In the genomic region with DNA sequence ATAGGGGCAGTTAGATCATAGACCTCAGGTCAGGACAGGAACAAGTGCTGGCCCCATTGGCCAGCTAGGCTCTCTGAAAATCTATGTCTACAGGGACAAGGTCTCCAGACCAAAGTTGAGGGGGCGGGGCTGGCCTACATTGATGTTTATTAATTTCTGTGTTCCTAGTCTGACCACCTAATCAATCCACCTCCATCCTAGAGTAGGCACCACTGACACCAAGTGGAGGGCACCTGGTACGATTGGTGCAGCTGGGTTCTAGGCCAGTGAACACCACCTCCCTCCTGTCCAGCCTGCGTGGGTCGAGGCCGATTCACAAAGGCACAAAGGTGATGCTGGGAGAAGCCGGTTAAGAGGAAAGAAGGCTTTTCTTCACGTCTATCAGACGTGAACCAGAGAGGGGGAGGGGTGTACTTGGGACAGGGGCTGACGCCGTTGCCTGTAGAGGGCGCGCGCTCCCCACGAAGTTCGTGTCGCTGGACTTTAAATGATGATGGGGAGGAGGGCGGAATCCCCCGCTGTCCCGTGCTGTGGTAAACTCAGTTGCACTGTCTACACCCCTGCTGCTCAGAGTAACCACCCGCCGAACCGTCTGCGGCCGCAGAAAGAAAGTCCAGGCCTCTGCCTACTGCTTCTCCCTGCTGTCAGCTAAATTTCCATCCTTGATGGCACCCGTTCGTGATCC, we compare ENCODE assay signal across 9 mouse cellular contexts. TPM values are rescaled to one million over a fixed set of nuclear protein-coding genes. Genes with fewer than 3 reads are reported as not detected.
DNase-seq lines count a peak whose midpoint lies in the region; ATAC-seq and TF ChIP-seq lines count a peak whose summit lies in the region.
"Had no signal": no experiment of that assay in that cellular context is flagged by ENCODE, and none has a peak within 500 bp of the region (broad histone marks: within the 10 kb centered on the region; RNA-seq: fewer than 3 reads in every experiment).

No protein-coding gene starts in this region.

- no peak overlapping the region for H3K9ac ChIP-seq in heart, embryonic 11.5 days (ENCODE audit: low read depth, low read length)
- no peak overlapping the region for H3K9ac ChIP-seq in kidney, embryonic 14.5 days (ENCODE audit: low read depth, low read length)
- H3K9ac ChIP-seq in neural tube, embryonic 14.5 days (replicated peaks; ENCODE audit: low read depth, low read length), result no peak overlapping the region

- TF ChIP-seq CTCF in lung, adult 2 months (IDR thresholded peaks at IDR 0.05; ENCODE audit: insufficient read depth, low read length), result peak; percentile 74

- H3K4me1 ChIP-seq in embryonic facial prominence, embryonic 10.5 days, result peaks cover 63% of the 10 kb centered on the region
- peaks cover 18% of the 10 kb centered on the region for H3K4me1 ChIP-seq in heart, embryonic 11.5 days (ENCODE audit: control insufficient read depth, insufficient read depth, low read length)
- peaks cover 16% of the 10 kb centered on the region; the same call in 1 of the 2 replicates for H3K4me1 ChIP-seq in kidney, embryonic 14.5 days (ENCODE audit: control insufficient read depth, insufficient read depth, low read length)
- peaks cover 2% of the 10 kb centered on the region; the same call in 1 of the 2 replicates for H3K4me1 ChIP-seq in lung, adult 2 months (ENCODE audit: control insufficient read depth, insufficient read depth, low read length)
- peaks cover 18% of the 10 kb centered on the region for H3K4me1 ChIP-seq in neural tube, embryonic 14.5 days (ENCODE audit: control insufficient read depth, insufficient read depth, low read length)

- no peak overlapping the region; the same call in 1 of the 2 replicates for H3K27ac ChIP-seq in embryonic facial prominence, embryonic 10.5 days (replicated peaks)
- no peak overlapping the region for H3K27ac ChIP-seq in heart, embryonic 11.5 days (ENCODE audit: low read depth, low read length)
- no peak overlapping the region for H3K27ac ChIP-seq in kidney, embryonic 14.5 days (ENCODE audit: low read depth, low read length)
- no peak overlapping the region for H3K27ac ChIP-seq in neural tube, embryonic 14.5 days (ENCODE audit: low read depth, low read length)

- WGBS in embryonic facial prominence, embryonic 10.5 days, result under 1% methylated on average over 26 of the region's 26 CpGs
- 1% methylated on average over 26 of the region's 26 CpGs for WGBS in heart, embryonic 11.5 days (ENCODE audit: insufficient replicate concordance)
- WGBS in kidney, embryonic 14.5 days, result 2% methylated on average over 26 of the region's 26 CpGs
- 3% methylated on average over 26 of the region's 26 CpGs for WGBS in lung, adult 2 months
- 1% methylated on average over 26 of the region's 26 CpGs for WGBS in neural tube, embryonic 14.5 days

- no peaks in the 10 kb centered on the region for H3K9me3 ChIP-seq in embryonic facial prominence, embryonic 10.5 days
- no peaks in the 10 kb centered on the region for H3K9me3 ChIP-seq in heart, embryonic 11.5 days (replicated peaks; ENCODE audit: control insufficient read depth, low read length)
- no peaks in the 10 kb centered on the region for H3K9me3 ChIP-seq in kidney, embryonic 14.5 days (ENCODE audit: control insufficient read depth, low read length)
- no peaks in the 10 kb centered on the region for H3K9me3 ChIP-seq in neural tube, embryonic 14.5 days (ENCODE audit: control insufficient read depth, low read length)

- no peak for ATAC-seq in heart, embryonic 11.5 days (replicated peaks; ENCODE audit: insufficient number of reproducible peaks, low FRiP score, low TSS enrichment)
- ATAC-seq in kidney, embryonic 14.5 days (ENCODE audit: low FRiP score, low TSS enrichment), result peak; percentile 17; the same call in 1 of the 2 replicates
- ATAC-seq in neural tube, embryonic 14.5 days (ENCODE audit: low read depth), result peak; percentile 26; the same call in 1 of the 2 replicates

- peaks cover 32% of the 10 kb centered on the region for H3K36me3 ChIP-seq in embryonic facial prominence, embryonic 10.5 days (replicated peaks)
- peaks cover 10% of the 10 kb centered on the region for H3K36me3 ChIP-seq in heart, embryonic 11.5 days (ENCODE audit: control insufficient read depth, insufficient read depth, low read length)
- H3K36me3 ChIP-seq in kidney, embryonic 14.5 days (ENCODE audit: control insufficient read depth, insufficient read depth, low read length), result peaks cover 19% of the 10 kb centered on the region
- H3K36me3 ChIP-seq in neural tube, embryonic 14.5 days (ENCODE audit: control insufficient read depth, insufficient read depth, low read length), result peaks cover 23% of the 10 kb centered on the region

- H3K27me3 ChIP-seq in embryonic facial prominence, embryonic 10.5 days (replicated peaks; ENCODE audit: low read depth, poor library complexity, severe bottlenecking), result peaks cover 62% of the 10 kb centered on the region
- peaks cover 57% of the 10 kb centered on the region for H3K27me3 ChIP-seq in heart, embryonic 11.5 days (ENCODE audit: control insufficient read depth, insufficient read depth, low read length)
- peaks cover 45% of the 10 kb centered on the region for H3K27me3 ChIP-seq in kidney, embryonic 14.5 days (ENCODE audit: control insufficient read depth, insufficient read depth, low read length)
- H3K27me3 ChIP-seq in neural tube, embryonic 14.5 days (ENCODE audit: control insufficient read depth, insufficient read depth, low read length), result peaks cover 25% of the 10 kb centered on the region

- peak overlapping the region; percentile 47 for H3K4me3 ChIP-seq in embryonic facial prominence, embryonic 10.5 days
- H3K4me3 ChIP-seq in heart, embryonic 11.5 days (ENCODE audit: low read depth, low read length), result peak overlapping the region; percentile 34
- H3K4me3 ChIP-seq in kidney, embryonic 14.5 days (ENCODE audit: low read length), result peak overlapping the region; percentile 22
- no peak overlapping the region for H3K4me3 ChIP-seq in lung, adult 2 months (replicated peaks; ENCODE audit: extremely low read depth, low read depth, low read length)
- H3K4me3 ChIP-seq in neural tube, embryonic 14.5 days (ENCODE audit: low read depth, low read length), result no peak overlapping the region

- peak; percentile 92 for DNase-seq in CD4-positive, CD25-positive, alpha-beta regulatory T cell, adult 2 months (ENCODE audit: low read depth, low spot score)
- peak; percentile 87 to 90 for DNase-seq in adrenal gland, adult 18-20 months (ENCODE audit: low spot score in 2 of 2)
- DNase-seq in embryonic facial prominence, embryonic 10.5 days (ENCODE audit: low spot score), result peak; percentile 88
- peak; percentile 88 for DNase-seq in lung, adult 2 months
- peak; percentile 87 for DNase-seq in thymus, postnatal 25 days

- H3K4me2 ChIP-seq in heart, embryonic 11.5 days, result peak overlapping the region; percentile 57
- H3K4me2 ChIP-seq in kidney, embryonic 14.5 days (replicated peaks; ENCODE audit: low read depth, low read length), result peak overlapping the region; percentile 29
- peak overlapping the region; percentile 26; the same call in 1 of the 2 replicates for H3K4me2 ChIP-seq in neural tube, embryonic 14.5 days (ENCODE audit: low read depth, low read length)

- TF ChIP-seq POLR2A in lung, adult 2 months (IDR thresholded peaks at IDR 0.05; ENCODE audit: borderline replicate concordance, extremely low read depth, low read depth, low read length), result no peak

RNA-seq across cellular contexts. Expression of gene Cbx8, which starts 6.8 kb away (rescaled TPM):
- total RNA-seq in adrenal gland, adult 18-20 months (2021), result 10 to 100 TPM; 12.2 to 16.7 TPM
- polyA plus RNA-seq in embryonic facial prominence, embryonic 10.5 days (2016; fragmentation: Nextera tagmentation; extraction: Ambion mirVana), result 11.6 and 12.4 TPM in 2 replicates
- 6.7 and 7.8 TPM in 2 replicates for polyA plus RNA-seq in heart, embryonic 11.5 days (2014; fragmentation: Nextera tagmentation; extraction: Ambion mirVana)
- polyA plus RNA-seq in kidney, embryonic 14.5 days (2014; fragmentation: Nextera tagmentation; extraction: Ambion mirVana), result 7.8 and 10.9 TPM in 2 replicates
- polyA plus RNA-seq in lung, adult 2 months (2012; rRNA removed), result 3.8 and 3.9 TPM in 2 replicates
- 7.7 and 10.1 TPM in 2 replicates for polyA plus RNA-seq in neural tube, embryonic 14.5 days (2014; fragmentation: Nextera tagmentation; extraction: Ambion mirVana)

RNA-seq across cellular contexts. Expression of gene Cbx2, which starts 11.3 kb away (rescaled TPM):
- 1 to 10 TPM; 3.1 to 6.6 TPM for total RNA-seq in adrenal gland, adult 18-20 months (2021)
- polyA plus RNA-seq in embryonic facial prominence, embryonic 10.5 days (2016; fragmentation: Nextera tagmentation; extraction: Ambion mirVana), result 150 and 152 TPM in 2 replicates
- 23.6 and 23.8 TPM in 2 replicates for polyA plus RNA-seq in heart, embryonic 11.5 days (2014; fragmentation: Nextera tagmentation; extraction: Ambion mirVana)
- polyA plus RNA-seq in kidney, embryonic 14.5 days (2014; fragmentation: Nextera tagmentation; extraction: Ambion mirVana), result 19.9 and 38.2 TPM in 2 replicates
- 2.9 and 4.4 TPM in 2 replicates for polyA plus RNA-seq in lung, adult 2 months (2012; rRNA removed)
- polyA plus RNA-seq in neural tube, embryonic 14.5 days (2014; fragmentation: Nextera tagmentation; extraction: Ambion mirVana), result 5.7 and 11.5 TPM in 2 replicates

RNA-seq across cellular contexts. Expression of gene Enpp7, which starts 46.0 kb away (rescaled TPM):
- not detected for total RNA-seq in adrenal gland, adult 18-20 months (2021)
- not detected in 2 replicates for polyA plus RNA-seq in embryonic facial prominence, embryonic 10.5 days (2016; fragmentation: Nextera tagmentation; extraction: Ambion mirVana)
- not detected in 2 replicates for polyA plus RNA-seq in heart, embryonic 11.5 days (2014; fragmentation: Nextera tagmentation; extraction: Ambion mirVana)
- polyA plus RNA-seq in kidney, embryonic 14.5 days (2014; fragmentation: Nextera tagmentation; extraction: Ambion mirVana), result not detected in 2 replicates
- polyA plus RNA-seq in lung, adult 2 months (2012; rRNA removed), result 0.13 TPM in 1 of 2 replicates, not detected in the other
- not detected in 2 replicates for polyA plus RNA-seq in neural tube, embryonic 14.5 days (2014; fragmentation: Nextera tagmentation; extraction: Ambion mirVana)
- total RNA-seq: layer of hippocampus, adult 8-10 months had no signal

RNA-seq across cellular contexts. Expression of gene Cbx4, which starts 52.0 kb away (rescaled TPM):
- 100 to 1,000 TPM; 115 to 163 TPM for total RNA-seq in adrenal gland, adult 18-20 months (2021)
- polyA plus RNA-seq in embryonic facial prominence, embryonic 10.5 days (2016; fragmentation: Nextera tagmentation; extraction: Ambion mirVana), result 4.7 and 5.2 TPM in 2 replicates
- polyA plus RNA-seq in heart, embryonic 11.5 days (2014; fragmentation: Nextera tagmentation; extraction: Ambion mirVana), result 6.3 and 7.7 TPM in 2 replicates
- polyA plus RNA-seq in kidney, embryonic 14.5 days (2014; fragmentation: Nextera tagmentation; extraction: Ambion mirVana), result 4.9 and 8.3 TPM in 2 replicates
- polyA plus RNA-seq in lung, adult 2 months (2012; rRNA removed), result 16.2 and 16.8 TPM in 2 replicates
- polyA plus RNA-seq in neural tube, embryonic 14.5 days (2014; fragmentation: Nextera tagmentation; extraction: Ambion mirVana), result 14.5 and 15.1 TPM in 2 replicates

Comparison
In these comparisons a context has a peak if more than half of its experiments do, and no peak if none do; other contexts are left out.
1. H3K4me3 ChIP-seq: peak in embryonic facial prominence, embryonic 10.5 days (single experiment), heart, embryonic 11.5 days (single experiment) and kidney, embryonic 14.5 days (single experiment); none in lung, adult 2 months (single experiment) and neural tube, embryonic 14.5 days (single experiment).
2. Peak in every context shown above with its lines, with median percentiles within 50 percentile points of each other: DNase-seq and H3K4me2 ChIP-seq.